Mouse (Mus musculus) brain, adult 2 months (tissue): ENCODE measurements around the gene Ltbp2.

ENCODE experiments used
- DNase-seq: peaks from one replicate; pipeline ENCODE4 v3.0.0; 2011; ENCODE audit warnings: low read depth, low spot score

The Ltbp2 gene

DNA sequence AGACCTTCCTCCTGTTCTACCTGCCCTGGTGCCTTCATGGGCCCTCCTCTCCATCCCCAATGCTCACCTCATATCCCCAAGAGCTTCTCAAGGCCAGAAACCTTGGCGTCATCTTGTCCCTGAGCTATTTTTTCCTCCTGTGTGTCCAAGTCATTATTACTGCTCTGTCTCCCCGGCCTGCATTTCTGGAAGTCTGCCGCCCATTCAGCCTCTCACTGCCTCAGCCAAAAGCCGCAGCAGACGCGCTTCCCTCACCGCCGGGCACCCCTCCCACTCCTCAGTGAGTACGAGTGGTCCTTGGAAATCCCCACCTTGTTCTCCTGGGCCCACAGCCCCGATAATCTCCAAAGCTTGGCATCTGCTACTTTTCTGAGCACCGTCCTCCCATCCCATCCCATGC is 3.8 kb upstream of the Ltbp2 start:
- peak; percentile 76 for DNase-seq

DNA sequence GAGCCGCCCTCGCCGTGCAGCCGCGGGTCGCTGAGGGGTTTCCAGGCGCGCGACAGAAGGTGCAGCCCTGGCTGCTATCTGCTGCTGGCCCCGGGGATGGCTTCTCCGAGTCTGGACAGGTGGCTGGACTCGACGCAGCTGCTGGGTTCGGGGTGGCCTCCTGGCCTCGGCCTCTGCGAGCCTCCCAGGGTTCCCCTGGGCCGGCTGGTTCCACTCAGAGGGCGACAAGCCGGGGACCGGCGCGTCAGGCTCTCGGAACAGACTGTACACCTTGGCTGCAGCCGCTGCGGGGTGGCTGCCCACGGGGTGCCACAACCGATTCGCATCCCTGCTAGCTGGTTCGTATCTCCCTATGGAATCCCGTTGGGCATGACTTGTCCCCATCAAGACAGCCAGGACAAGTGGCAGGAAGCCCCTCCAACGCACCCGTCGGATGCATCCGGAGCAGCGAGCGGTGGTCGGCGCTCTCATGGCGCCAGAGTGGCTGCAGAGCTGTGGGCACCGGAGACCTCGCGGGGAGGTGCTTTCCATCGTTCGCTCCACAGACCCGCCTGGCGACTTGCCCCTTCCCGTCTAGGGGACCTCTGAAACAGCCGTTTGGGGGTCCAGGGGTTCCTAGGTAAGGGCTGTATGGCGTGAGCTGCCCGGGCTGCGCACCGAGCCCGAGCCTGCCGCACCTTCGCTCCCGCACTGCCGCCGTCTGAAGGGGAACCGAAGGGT is 411 bp downstream of the Ltbp2 start:
- peak; percentile 41 for DNase-seq

DNA sequence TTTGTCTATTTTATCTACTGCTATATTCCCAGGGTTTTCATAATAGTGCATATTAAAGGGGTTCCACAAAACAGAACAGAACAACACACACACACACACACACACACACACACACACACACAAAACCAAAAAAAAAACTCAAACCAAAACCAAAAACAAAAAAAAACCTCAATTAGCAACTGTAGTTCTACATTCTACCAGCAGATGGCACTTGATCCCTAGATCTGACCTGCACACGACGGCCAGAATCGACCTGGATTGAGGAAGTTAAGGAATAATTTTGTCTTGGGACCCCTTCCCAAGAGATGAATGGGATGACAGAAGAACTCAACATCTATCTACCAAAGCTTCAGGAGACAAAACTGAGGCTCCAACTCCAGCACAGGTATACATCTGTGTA is 2.9 kb downstream of the Ltbp2 start:
- peak; percentile 71 for DNase-seq

DNA sequence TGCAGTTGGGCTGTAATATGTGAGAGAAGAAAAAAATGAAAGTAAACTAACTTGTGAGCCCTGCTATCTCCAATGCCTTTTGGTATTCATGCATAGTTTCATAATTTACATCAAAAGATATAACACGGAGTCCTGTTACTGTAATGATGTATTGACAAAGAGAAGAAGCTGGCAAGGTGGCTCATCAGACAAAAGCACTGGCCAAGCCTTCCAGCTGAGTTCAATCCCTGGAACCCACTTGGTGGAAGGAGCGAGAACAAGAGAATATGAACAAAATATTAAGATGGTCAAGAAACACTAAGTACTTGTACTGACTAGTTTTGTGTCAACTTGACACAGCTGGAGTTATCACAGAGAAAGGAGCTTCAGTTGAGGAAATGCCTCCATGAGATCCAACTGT is 4.0 kb downstream of the Ltbp2 start:
- no peak for DNase-seq

DNA sequence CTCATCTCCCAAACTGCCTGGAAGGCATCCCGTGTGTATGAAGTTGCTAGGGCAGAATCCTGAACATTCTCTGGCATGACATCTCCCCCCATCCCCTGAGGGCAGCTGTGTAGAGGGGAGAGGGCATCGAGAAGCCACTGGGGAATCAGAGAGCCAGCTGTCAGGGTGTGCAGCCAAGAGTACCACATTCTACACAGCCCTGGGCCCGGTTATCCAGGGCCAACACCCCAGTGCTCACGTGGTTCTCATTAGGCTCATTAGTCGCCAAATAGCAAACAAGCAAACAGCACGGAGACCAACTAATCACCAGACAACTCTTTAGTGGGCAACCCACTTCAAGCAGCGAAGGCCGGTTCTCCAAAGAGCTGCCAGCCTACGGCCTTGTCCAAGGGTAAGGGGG is 10.9 kb downstream of the Ltbp2 start:
- no peak for DNase-seq

DNA sequence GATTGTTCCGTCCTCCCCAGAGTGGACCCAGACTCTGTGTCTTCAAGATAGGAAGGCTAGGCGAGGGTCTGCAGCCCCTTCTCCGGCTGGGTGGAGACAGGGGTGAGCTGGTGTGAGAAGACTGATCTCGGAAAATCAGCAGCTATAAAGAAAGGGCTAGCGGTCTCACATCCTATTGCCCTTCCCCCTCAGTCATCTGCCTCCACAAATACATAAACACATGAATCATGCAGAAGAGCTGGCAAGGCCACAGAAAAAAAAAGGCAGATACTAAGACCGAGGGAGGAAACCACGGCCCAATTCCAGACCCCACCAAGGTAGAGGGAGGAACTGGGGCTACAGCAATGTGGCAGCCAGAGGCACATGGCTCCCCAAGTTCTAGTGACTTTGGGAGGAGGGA is 11.5 kb downstream of the Ltbp2 start:
- peak; percentile 43 for DNase-seq

DNA sequence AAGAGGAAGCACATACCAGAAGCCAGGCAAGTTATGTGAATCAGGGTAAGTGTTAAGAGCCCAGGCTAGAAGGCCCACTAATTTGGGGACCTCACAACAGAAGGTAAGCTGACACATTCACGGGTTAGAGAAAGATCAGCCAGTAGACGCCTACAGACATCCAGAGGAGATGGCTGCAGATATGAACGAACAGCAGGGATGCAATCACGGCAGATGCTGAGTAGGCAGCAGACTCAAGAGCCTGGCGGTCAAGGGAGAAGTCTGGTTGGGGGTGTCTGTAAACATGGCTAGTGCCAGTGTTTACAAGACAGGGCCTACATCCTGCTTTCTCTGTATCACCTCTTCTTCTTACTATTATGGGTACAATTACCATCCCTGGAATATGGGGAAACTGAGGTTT is 13.1 kb downstream of the Ltbp2 start:
- peak; percentile 75 for DNase-seq

DNA sequence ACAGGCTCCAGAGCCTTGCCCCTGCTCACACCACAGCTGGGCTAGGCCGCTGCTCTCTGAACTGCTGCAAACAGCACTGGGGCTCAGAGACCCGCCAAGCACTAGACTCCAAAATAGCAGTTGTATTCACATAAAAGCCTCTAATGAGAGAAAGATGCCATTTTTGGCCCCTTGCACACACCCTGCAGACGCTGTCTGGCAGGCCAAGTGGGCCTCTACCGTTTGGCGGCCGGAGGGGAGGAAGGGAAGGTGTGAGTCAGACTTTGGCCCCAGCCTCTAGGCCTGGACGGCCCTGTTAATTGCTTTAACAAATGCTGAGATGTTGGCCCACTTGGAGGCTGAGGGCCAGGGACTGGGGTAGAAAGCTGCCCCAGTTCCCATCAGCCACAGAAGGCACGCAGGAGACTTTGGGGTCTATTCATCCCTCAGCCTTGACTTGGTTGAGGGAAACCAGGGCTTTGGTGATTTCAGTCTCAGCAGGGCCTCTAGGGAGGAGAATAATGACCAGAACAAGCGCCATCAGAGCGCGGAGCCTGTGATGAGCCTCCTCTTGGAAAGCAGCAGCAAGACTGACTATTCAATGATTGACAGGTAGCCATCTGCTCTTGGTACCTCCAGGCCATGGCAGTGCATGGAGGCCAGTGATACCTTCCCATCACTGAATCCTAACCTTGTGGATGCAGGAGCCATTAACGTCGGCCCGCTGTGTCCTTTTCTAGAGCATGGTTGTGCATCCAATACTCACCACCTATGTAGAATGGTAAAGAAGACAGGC is 14.0 kb downstream of the Ltbp2 start:
- DNase-seq, result peak; percentile 92

DNA sequence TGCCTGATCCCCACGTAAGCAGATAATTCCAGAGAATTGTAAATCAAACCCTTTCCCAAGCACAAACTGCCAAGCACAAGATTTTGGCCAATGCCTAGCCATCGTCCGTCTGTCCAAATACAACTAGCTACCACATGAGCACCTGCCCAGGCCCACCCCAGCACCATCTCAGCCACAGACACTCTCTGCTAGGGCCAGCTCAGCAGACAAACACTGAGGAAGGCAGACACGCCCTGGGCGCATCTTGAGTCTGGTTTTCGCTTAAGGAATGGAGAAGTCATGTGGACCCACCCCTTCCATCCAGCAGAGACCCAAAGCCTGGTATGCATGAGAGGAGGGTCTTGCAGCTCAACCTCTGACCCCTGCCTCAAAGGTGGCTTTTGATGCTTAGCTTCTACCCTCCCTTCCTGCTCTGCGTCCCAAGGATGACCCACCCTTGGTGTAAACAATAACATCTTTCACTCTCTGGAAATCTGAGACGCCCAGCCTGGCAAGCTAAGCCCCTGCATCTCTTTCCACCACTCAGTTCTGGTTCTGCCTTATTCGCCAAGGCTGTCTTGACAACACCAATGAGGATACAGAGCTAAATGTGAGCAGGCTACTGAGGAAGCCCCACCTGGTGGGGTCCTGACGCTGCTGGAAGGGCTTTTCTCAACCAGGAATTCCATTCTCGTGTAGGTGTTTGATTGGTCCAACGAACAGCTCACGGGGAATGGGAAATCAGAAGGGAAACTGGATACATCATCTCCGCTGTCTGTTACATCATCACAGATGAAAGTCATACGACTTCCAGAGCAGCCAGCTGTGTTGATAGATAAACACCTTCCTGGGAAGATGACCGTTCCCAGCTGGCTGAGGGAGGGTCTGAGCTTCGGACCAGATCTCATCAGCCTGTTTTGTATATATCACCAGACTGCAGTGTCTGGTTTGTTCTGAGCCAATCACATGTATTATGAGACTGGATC is 17.9 kb downstream of the Ltbp2 start:
- peak; percentile 6 for DNase-seq

DNA sequence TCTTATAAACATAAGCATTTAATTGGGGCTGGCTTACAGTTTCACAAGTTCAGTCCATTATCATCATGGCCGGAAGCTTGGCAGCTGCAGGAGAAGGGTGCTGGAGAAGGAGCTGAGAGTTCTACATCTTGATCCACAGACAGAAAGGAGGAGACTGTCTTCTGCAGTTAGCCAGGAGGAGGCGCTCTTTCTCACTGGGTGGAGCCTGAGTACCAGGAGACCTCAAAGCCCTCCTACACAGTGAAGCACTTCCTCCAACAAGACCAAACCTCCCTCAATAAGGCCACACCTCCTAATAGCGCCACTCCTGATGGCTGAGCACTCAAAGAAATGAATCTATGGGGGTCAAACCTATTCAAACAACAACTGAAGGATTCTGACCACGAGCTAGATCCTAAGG is 18.6 kb downstream of the Ltbp2 start:
- no peak for DNase-seq

DNA sequence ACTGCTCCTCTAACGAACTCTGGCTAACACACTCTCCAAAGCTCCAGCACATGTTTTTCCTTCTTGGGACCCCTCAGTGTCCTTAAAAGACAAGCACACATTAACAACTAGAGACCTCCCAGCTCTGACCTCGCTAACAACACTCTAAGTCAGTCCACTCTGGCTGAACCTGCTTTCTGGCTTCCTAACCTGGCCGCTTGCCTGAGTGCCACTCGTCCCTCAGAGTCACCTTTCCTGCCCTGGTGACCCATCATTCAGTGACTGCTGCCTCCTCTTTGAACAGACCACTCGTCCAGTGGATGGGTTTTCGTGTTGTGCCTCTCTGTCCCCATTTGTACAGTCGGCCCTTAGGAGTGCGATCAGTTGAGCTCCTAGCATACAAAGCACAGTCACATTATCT is 19.8 kb downstream of the Ltbp2 start:
- DNase-seq, result no peak

DNA sequence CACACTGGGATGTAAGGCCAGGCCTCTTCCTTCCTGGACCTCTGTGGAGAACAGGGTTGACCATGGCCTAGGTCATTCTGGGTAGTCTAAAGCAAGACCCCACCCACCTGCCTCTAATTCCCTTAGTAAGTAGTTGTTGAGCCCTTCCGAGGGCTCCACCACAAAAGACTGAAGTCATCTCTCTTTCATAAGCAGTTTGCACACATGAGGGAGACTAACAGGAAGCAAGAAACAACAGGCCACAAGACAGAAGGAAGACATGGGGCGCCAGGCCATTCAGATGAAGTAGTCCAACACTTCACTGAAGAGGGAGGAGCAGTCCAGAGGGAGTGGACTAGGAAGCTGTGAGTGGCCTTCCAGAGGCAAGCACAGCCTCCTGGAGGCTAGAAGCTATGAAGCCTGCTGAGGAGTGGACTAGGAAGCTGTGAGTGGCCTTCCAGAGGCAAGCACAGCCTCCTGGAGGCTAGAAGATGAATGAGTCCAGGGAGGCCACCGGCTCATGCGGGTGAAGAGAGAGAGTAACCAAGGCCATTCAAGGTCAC is 21.2 kb downstream of the Ltbp2 start:
- DNase-seq, result no peak

DNA sequence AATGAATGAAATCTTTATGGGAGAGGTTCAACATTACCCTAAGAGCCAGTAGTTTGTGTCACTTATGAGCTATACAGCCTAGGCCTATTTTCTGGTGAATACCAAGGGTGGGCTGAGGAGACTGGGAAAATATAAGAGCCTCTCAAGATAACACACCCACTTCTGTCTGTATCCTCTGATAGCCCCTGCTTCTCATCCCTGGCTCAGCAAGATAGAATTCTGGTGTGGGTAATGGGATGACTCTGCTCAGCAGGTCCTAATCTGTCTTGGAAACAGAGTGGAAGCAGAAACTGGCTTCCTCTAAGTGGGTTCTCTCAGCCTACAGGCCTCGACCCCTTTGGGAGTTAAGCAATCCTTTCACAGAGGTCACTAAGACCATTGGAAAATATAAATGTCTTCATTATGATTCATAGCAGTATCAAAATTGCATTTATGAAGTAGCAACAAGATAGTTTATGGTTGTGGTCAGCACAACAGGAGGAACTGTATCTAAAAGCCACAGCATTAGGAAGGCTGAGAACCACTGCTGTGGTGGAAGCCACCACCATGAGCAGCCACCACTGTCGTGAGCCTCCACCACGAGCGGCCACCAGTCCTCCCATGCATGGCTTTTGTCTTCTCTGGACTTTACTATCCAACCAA is 21.8 kb downstream of the Ltbp2 start:
- no peak for DNase-seq

DNA sequence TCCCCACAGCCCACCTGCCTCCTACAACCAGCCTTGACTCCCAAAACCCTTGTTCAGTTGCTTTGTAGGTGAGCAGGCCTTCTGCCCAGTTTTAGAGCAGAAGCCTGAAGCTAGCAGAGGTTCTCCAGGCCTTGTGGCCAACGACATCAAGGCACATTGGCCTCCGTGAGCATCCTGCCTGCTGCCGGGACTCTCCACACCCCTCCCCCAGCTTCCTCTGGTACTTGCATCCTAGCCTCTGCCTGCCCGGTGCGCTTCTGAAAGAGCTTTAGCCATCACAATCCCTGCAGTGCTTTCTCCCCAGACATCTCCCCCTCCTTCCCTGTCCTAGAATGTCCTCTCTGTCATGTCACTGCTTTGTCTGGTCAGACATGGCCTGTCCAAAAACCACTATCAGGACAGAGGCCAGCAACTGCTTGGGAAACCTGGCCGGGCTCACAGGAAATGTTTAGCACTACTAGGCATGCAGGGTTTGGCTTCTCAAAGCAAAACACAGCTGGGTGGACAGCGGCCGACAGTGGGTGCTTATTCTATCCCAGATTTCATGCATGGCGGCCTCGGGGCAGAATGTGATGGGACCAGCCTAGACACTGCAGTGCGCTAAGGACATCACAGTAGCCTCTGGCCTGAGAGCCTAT is 24.8 kb downstream of the Ltbp2 start:
- DNase-seq, result no peak

DNA sequence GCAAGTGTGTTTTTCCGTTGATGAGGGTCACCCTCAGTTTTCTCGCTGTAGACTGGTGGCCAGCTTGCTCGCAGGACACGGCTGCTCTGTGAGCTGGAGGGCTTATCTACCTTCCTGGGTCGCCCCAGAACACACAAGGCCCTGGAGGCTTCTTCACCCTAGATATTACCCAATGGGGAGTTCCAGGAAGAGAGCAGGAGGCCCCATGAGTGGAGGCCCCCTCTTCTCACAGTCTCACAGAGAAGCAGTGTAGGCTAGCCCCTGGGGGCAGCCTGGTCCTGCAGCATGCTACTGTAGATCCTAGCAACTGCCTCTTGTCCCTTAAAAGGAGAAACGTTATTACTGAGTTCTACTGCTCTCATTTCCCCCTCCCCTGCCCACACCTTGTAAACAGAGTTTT is 28.4 kb downstream of the Ltbp2 start:
- no peak for DNase-seq

DNA sequence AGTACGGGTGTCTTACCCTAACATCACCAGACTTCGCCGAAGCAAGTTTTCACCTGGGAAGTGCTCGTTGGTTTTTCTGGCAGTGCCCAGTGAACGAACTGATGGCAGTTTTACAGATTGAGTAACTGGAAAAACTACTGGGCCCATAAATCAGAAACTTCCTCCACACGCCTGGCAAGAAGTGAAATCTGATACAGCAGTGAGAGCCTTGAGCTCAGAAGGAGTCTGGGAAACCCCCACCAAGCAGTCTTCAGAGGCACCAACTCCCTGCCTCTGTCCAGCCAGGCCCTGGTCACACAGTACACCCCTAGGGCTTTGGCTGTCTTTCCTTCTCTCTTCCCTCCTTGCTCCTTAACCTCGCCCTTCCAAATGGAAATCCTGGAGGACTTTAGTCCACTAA is 28.9 kb downstream of the Ltbp2 start:
- no peak for DNase-seq

DNA sequence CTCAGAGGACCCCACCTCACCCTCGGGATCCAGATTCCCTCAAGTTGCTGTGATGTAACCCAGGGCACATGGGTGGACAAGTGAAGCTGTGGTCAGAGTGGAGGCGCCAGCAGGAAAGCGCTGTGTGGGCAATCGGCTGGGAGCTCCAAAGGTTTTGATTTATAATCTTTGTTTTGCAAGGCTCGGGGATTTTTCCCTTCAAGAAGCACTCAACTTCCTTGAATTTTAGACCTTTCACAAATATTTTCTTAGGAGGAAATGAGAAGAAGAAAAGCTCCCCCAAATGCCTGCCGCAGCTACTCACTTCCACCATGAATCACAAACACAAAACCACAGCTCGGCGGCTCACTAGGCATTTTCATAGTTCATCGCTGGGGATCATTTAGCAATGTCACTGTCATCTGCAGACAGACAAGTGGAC is 29.7 kb downstream of the Ltbp2 start:
- no peak for DNase-seq

DNA sequence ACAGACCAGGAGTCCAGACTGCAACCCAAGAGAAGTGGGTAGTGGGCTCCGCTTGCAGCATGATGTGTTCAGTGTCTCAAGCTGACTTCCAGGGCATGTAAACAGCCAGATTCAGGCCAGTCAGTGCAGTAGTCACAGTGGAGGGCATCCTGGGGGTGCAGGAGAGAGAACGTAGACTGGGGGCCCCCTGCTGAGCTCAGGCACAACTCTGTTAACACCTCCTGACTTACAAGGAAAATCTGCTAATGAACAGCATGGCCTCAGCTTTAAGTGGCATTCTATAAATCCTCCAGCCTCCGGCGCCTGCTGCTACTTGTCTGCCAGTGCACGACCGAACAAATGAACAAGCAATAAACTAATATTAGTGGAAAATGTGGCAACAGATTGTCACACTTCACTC is 33.6 kb downstream of the Ltbp2 start:
- peak; percentile 39 for DNase-seq

DNA sequence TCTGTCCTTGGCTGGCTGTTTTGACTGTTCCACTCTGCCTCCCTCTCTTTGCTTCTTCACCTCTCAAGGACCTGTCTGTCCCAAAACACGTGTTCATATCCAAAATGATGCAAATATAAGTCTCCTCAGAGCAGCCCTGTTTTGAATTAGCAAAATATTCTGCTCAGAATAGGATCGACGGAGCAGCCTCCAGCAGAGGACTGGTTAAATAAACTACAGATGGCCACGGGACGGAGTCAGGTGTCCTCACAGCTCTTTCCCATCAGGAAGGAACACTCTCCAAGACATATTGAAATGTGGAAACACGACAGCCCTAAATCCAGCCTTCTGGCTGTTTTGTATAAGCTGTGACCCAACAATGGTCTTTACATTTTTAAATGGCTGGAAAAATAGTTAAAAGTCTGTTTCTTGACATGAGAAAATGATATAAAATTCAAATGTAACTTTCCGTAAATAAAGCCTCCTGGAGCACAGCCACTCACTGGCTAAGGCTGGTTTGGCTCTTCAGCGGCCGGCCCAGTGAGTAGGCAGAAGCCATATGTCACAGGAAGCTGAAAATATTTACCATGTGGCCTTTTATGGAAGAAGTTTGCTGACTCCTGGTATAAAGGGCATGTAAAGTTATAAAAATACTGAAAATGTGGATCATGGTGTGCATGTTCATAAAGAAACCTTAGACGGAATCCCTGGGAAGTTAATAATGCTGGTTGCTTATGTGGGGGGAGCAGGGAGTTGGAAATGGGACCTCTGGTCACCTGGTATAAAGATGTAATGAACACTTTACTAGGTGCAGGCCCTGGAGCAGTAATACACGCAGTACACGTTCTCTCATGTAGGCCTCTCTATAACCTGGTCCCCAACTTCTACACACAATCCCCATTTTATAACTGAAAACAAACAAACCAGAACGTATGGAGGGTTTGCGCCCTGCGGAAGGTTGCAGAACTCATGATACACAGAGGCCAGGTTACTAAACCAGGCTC is 34.9 kb downstream of the Ltbp2 start:
- peak; percentile 94 for DNase-seq

DNA sequence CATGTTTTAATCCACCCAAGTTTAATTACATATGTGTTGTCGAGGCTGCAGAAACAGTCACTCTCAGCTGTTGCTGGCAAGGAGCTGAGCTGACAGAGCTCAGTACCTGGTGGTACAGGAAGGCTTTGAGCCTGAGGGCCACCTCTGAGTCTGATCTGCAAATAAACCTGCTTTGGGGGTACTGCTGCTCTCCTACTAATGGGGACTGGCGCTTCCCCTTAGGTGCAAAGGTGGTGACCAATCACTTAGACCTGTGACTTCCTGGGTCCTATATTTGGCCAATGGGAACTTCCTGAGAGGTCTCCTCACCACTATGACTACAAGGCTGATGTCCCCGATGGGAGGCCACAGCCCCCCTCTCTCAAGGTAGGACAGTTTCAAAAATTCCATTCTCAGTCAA is 35.6 kb downstream of the Ltbp2 start:
- no peak for DNase-seq
